Mouse (Mus musculus): Measurements from ENCODE around the gene Iqcb1.

The Iqcb1 gene

GRCm38 (mm10) chr16:36875276-36875851 is 47.2 kb downstream of the Iqcb1 start:
- peak; percentile 46 for DNase-seq

- DNase-seq: no peak
These were observed 49.1 kb downstream of the Iqcb1 start for GRCm38 (mm10) chr16:36877316-36877715.

- DNase-seq: no peak
These were observed 54.7 kb downstream of the Iqcb1 start for GRCm38 (mm10) chr16:36882737-36883343.

GRCm38 (mm10) chr16:36884881-36885280 is 56.7 kb downstream of the Iqcb1 start:
- no peak for DNase-seq

GRCm38 (mm10) chr16:36885912-36886311 is 57.7 kb downstream of the Iqcb1 start:
- DNase-seq: no peak

- DNase-seq: no peak
These were observed 59.4 kb downstream of the Iqcb1 start for GRCm38 (mm10) chr16:36887546-36887945.

GRCm38 (mm10) chr16:36890559-36890958 is 62.4 kb downstream of the Iqcb1 start:
- no peak for DNase-seq

- DNase-seq: no peak
These were observed 63.2 kb downstream of the Iqcb1 start for GRCm38 (mm10) chr16:36891415-36891814.

GRCm38 (mm10) chr16:36893317-36893716 is 65.1 kb downstream of the Iqcb1 start:
- no peak for DNase-seq

- DNase-seq: no peak
These were observed 68.5 kb downstream of the Iqcb1 start for GRCm38 (mm10) chr16:36896712-36897111.

GRCm38 (mm10) chr16:36903156-36903555 is 75.0 kb downstream of the Iqcb1 start:
- no peak for DNase-seq

GRCm38 (mm10) chr16:36911909-36912308 is 83.7 kb downstream of the Iqcb1 start:
- no peak for DNase-seq

- DNase-seq: no peak
These were observed 84.1 kb downstream of the Iqcb1 start for GRCm38 (mm10) chr16:36912311-36912710.

GRCm38 (mm10) chr16:36914195-36914594 is 86.0 kb downstream of the Iqcb1 start:
- DNase-seq: no peak

GRCm38 (mm10) chr16:36918505-36918904 is 90.3 kb downstream of the Iqcb1 start:
- DNase-seq: no peak

GRCm38 (mm10) chr16:36920410-36920809 is 92.2 kb downstream of the Iqcb1 start:
- no peak for DNase-seq

GRCm38 (mm10) chr16:36921067-36921613 is 93.0 kb downstream of the Iqcb1 start:
- DNase-seq: no peak

GRCm38 (mm10) chr16:36921980-36922379 is 93.8 kb downstream of the Iqcb1 start:
- DNase-seq: no peak

All from right cerebral cortex, adult 18-20 months (tissue).